Mouse (Mus musculus) intestine, postnatal 0 days (tissue): Measurements from ENCODE around the gene Itga8. TPM values are rescaled to one million over a fixed set of nuclear protein-coding genes. Genes with fewer than 3 reads are reported as not detected.

Source experiments
- ATAC-seq: fragments of 200-750 bp; cut with Nextera tagmentation; 2 replicates; pipeline ENCODE4 v1.8.0; 2017; ENCODE audit warnings: mild to moderate bottlenecking, moderate TSS enrichment, moderate library complexity
- H3K27ac ChIP-seq: fragments of 300-500 bp; sonication (generic); 2 replicates; pipeline ENCODE4 v1.5.1; 2014; ENCODE audit warnings: mild to moderate bottlenecking, low read depth, low read length, moderate library complexity
- H3K27me3 ChIP-seq: fragments of 300-500 bp; sonication (generic); replicated peaks from 2 replicates; pipeline ENCODE4 v1.6.1; 2014; ENCODE audit warnings: low read length, mixed read lengths; ENCODE audit not compliant: control insufficient read depth, insufficient read depth
- H3K36me3 ChIP-seq: fragments of 300-500 bp; sonication (generic); 2 replicates; pipeline ENCODE4 v1.6.1; 2014; ENCODE audit warnings: mild to moderate bottlenecking, moderate library complexity; ENCODE audit not compliant: control insufficient read depth, insufficient read depth
- H3K4me1 ChIP-seq: fragments of 300-500 bp; sonication (generic); replicated peaks from 2 replicates; pipeline ENCODE4 v1.6.1; 2014; ENCODE audit warnings: antibody characterized with exemption, low read length, mixed read lengths; ENCODE audit not compliant: control insufficient read depth, insufficient read depth
- H3K4me2 ChIP-seq: fragments of 300-500 bp; sonication (generic); replicated peaks from 2 replicates; pipeline ENCODE4 v1.6.1; 2014; ENCODE audit warnings: low read depth, mild to moderate bottlenecking, moderate library complexity
- H3K4me3 ChIP-seq: fragments of 300-500 bp; sonication (generic); 2 replicates; pipeline ENCODE4 v1.5.1; 2014; ENCODE audit warnings: low read depth, low read length
- H3K9ac ChIP-seq: fragments of 300-500 bp; sonication (generic); 2 replicates; pipeline ENCODE4 v1.6.1; 2014; ENCODE audit warnings: mild to moderate bottlenecking, low read depth, low read length
- H3K9me3 ChIP-seq: fragments of 300-500 bp; sonication (generic); 2 replicates; pipeline ENCODE4 v1.6.1; 2016; ENCODE audit warnings: mixed run types; ENCODE audit not compliant: control insufficient read depth
- CTCF ChIP-seq: sonication (generic); IDR thresholded peaks from 2 replicates; pipeline ENCODE4 v1.5.1; 2016; ENCODE audit warnings: low read depth, mild to moderate bottlenecking, control low read depth, antibody characterized with exemption, moderate library complexity
- WGBS: fragments of 180-500 bp; shearing (Covaris S2); extraction: QIAGEN DNeasy Blood & Tissue Kit; methylation state at CpG from one replicate; pipeline ENCODE4 v1.1.7; 2014; 5-methylcytosine and 5-hydroxymethylcytosine counted together
- polyA plus RNA-seq: library from polyadenylated mRNA; unstranded; fragments of >200 nt; fragmentation: Nextera tagmentation; extraction: Ambion mirVana; gene quantifications from 2 replicates; pipeline ENCODE4 v1.2.1, GENCODE M21; 2015

Itga8 gene
- 5.2 and 5.5 TPM in 2 replicates for polyA plus RNA-seq

DNA sequence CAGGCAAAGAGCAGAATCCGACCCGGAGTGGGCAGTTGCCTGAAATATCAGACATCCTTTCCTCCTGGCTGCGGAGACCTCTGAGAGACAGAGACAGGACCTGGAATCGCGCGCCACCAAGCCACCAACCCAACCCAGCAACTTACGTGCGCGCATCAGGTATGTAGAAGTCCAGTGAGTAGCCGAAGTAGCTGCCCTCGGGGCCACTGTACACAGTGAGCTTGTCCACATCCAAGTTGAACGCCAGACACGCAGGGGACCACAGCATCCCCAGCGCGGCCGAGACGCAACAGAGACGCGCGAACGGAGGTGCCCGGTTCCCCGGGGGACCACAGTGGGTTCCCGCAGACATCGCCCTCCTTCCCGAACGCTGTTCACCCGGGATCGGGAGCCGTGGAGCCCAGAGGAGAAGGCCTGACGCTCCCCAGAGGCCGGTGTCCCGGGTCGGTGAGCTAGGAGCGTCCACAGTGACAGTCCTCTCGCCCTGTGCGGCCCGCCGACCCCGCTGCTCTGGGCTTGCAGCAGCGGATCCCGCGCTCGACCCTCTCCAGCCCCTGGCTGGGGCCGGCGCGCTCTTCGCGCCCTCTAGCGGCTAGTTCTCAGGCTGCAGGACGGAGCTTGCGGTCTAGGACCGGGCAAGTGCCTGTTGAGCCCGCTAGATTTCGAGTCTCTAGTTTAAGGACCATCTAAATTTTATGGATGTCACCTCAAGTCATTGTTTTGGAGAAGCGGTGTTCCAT, at the start of gene Itga8:
Itga8 (minus strand) TSS at position 492 of the 740 bp plus-strand sequence.
- peak within 1 kb of the TSS; percentile 96 for H3K4me2 ChIP-seq
- peak; percentile 80 for ATAC-seq
- no peaks in the 10 kb centered on the region for H3K9me3 ChIP-seq
- peaks cover 17% of the 10 kb centered on the region for H3K27me3 ChIP-seq
- 0 out of 2 replicates have a peak, but pooled peaks cover 3% of the 10 kb centered on the region for H3K4me1 ChIP-seq
- TF ChIP-seq CTCF = peak; percentile 94
- H3K36me3 ChIP-seq = no peaks in the 10 kb centered on the region
- peak within 1 kb of the TSS; percentile 75 for H3K4me3 ChIP-seq
- H3K9ac ChIP-seq = peak within 1 kb of the TSS; percentile 63
- under 1% methylated on average over 56 of the region's 56 CpGs for WGBS
- no peak within 1 kb of the TSS for H3K27ac ChIP-seq

DNA sequence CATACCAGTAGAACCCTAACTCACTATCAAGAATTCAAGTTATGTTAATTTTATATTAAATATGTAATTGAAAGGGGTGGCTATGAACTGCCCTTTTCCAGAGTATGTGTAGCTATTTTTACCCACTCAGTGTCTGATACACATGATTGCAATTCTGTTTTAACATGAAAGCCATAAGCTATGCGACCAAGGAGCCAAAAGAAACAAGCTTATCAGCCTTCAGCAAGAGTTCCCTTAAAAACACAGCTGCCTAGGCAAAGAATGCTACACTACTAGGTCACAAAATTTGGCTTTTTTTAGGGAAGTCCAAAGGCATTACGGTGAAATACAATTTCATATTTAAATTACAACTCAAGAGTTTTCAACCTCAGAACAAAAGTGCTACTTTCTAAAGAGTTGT, 47.2 kb upstream of the Itga8 start:
- Histone ChIP-seq H3K4me1 (no peaks in the 10 kb centered on the region), H3K9me3 (no peaks in the 10 kb centered on the region), H3K27me3 (no peaks in the 10 kb centered on the region), H3K4me3 (no peak overlapping the region), H3K4me2 (no peak overlapping the region), H3K9ac (no peak overlapping the region), H3K27ac (no peak overlapping the region), H3K36me3 (peaks cover 22% of the 10 kb centered on the region; the same call in 1 of the 2 replicates)
- no peak for ATAC-seq
- WGBS = 99% methylated on average over 2 of the region's 2 CpGs
- TF ChIP-seq CTCF = no peak

DNA sequence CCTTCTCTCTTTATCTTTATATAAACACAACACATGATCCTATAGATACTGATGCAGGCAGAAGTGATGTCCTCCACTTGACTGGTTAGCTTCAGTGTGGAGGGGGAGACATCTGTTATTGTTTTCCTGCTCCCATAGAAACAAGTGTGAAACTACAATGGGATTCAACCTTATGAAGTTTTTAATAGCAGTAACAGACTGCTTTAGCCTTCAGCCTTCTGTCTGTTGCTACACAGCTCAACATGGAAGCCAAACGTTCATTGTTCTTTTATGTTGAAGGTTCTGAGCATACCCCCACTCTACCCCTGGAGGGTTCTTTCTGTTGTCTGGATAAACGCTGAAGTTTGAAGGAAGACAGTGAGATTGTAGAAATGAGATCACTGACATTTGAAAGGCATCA, 30.2 kb upstream of the Itga8 start:
- Histone ChIP-seq H3K36me3 (no peaks in the 10 kb centered on the region), H3K4me2 (no peak overlapping the region), H3K9ac (no peak overlapping the region), H3K27ac (no peak overlapping the region), H3K27me3 (no peaks in the 10 kb centered on the region), H3K4me3 (no peak overlapping the region), H3K4me1 (no peaks in the 10 kb centered on the region), H3K9me3 (no peaks in the 10 kb centered on the region)
- WGBS = 68% methylated on average over 2 of the region's 2 CpGs
- ATAC-seq = no peak
- no peak for TF ChIP-seq CTCF

DNA sequence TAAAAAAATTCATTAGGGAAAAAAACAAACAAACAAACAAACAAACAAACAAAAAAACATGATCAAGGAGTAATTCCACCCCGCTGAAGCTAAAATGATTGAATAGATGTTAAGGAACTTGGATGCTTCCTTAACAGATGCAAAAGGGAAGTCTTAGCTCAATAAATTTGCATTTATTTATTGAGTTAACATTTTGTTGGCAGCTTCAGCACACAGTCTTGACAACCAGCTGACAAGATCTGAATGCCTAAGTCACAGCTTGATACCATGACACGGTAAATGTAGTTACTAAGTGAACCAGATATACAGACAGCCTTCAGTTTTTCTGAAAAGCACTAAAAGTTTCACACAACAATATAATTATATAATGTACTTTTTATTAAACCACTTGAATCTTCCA, 27.9 kb upstream of the Itga8 start:
- ATAC-seq = no peak
- Histone ChIP-seq H3K4me2 (no peak overlapping the region), H3K27me3 (no peaks in the 10 kb centered on the region), H3K9ac (no peak overlapping the region), H3K4me3 (no peak overlapping the region), H3K4me1 (no peaks in the 10 kb centered on the region), H3K27ac (no peak overlapping the region), H3K36me3 (no peaks in the 10 kb centered on the region), H3K9me3 (no peaks in the 10 kb centered on the region)
- 58% methylated on average over 2 of the region's 2 CpGs for WGBS
- no peak for TF ChIP-seq CTCF

DNA sequence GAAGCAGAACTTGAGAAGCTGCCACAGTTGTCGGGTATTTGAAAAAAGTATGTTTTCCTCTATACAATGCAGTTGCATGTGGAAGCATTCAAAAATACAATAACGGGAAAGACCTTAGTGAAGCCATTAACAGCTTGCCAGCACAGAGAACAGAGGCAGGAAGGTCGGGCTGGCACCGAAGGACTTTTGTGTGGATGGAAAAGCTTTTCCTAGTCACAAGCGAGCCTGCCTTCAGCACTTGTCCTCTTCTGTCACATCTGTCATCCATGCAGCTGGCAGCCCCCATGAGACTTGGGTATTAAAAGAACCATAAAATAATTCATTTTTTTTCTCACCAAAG, 27.3 kb upstream of the Itga8 start:
- Histone ChIP-seq H3K27me3 (no peaks in the 10 kb centered on the region), H3K4me1 (no peaks in the 10 kb centered on the region), H3K9ac (no peak overlapping the region), H3K4me2 (no peak overlapping the region), H3K36me3 (no peaks in the 10 kb centered on the region), H3K9me3 (no peaks in the 10 kb centered on the region), H3K4me3 (no peak overlapping the region), H3K27ac (no peak overlapping the region)
- 46% methylated on average over 5 of the region's 5 CpGs for WGBS
- no peak for ATAC-seq
- TF ChIP-seq CTCF = no peak

DNA sequence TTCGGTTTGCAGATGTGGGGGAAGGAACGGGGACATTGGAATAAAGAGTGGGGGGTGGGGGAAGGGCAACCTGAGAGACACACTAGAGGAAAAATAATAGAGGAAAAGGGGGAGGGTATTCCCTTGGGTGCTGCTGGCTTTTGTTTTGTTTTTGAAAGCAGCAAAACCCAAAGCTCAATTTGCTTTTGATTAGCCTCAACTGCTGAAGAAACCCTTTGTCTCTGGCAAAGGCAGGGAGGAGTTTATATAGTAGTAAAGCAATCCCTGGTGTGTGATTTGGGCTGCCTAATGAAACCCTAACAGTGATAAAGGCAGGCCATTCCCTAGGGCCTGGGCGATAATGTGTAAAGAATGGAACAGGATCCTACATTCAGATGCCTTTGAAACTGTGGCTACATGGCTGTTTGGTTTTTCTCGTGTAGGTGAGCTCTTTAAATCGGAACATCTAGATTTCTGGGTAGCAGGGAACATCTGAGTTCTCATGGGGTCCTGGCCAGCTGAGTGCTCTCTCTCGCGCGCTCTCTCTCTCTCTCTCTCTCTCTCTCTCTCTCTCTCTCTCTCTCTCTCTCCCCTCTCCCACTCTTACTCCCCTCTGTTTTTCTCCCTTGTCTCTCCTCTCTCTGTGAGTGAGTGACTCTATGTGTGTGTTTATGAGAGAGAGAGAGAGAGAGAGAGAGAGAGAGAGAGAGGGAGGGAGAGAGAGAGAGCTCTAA, 26.8 kb upstream of the Itga8 start:
- no peak overlapping the region for H3K9ac ChIP-seq
- no peaks in the 10 kb centered on the region for H3K27me3 ChIP-seq
- H3K27ac ChIP-seq = no peak overlapping the region
- ATAC-seq = no peak
- 42% methylated on average over 8 of the region's 8 CpGs for WGBS
- no peaks in the 10 kb centered on the region for H3K36me3 ChIP-seq
- TF ChIP-seq CTCF = no peak
- H3K9me3 ChIP-seq = no peaks in the 10 kb centered on the region
- H3K4me3 ChIP-seq = no peak overlapping the region
- no peak overlapping the region for H3K4me2 ChIP-seq
- H3K4me1 ChIP-seq = no peaks in the 10 kb centered on the region
